Mouse (Mus musculus) MEL (cell line): ENCODE results near the gene Spire2. TPM values are rescaled to one million over a fixed set of nuclear protein-coding genes. Genes with fewer than 3 reads are reported as not detected.
A peak's percentile ranks its signal among the peaks of the same experiment; 100 is the strongest.

Source experiments
- DNase-seq: peaks from one replicate; pipeline ENCODE4 v3.0.0; 2011; ENCODE audit warnings: low read depth, low spot score
- H3K27ac ChIP-seq: 2 replicates; pipeline ENCODE4 v1.5.1; 2012; ENCODE audit warnings: low read depth, mild to moderate bottlenecking, control low read depth, low read length, moderate library complexity; ENCODE audit not compliant: control insufficient read depth
- H3K27me3 ChIP-seq, 2 experiments: fragments of 150-350 bp in 1 of 2; sonication (generic) in 1 of 2; 2 replicates each; pipeline ENCODE4 v1.6.1; 2012; ENCODE audit warnings: low read length in 2 of 2, mild to moderate bottlenecking in 2 of 2, improper control_type of control experiment in 1 of 2, moderate library complexity in 1 of 2; ENCODE audit not compliant: insufficient read depth in 2 of 2, control insufficient read depth in 1 of 2
- H3K36me3 ChIP-seq, 2 experiments: 2 replicates each; pipeline ENCODE4 v1.6.1; 2012 to 2014; ENCODE audit warnings: low read length in 2 of 2, improper control_type of control experiment in 1 of 2, inconsistent platforms in 1 of 2, mild to moderate bottlenecking in 1 of 2; ENCODE audit not compliant: insufficient read depth in 2 of 2, control insufficient read depth in 1 of 2
- H3K4me1 ChIP-seq, 2 experiments: fragments of 150-350 bp in 1 of 2; sonication (generic) in 1 of 2; 2 replicates each; pipeline ENCODE4 v1.6.1; 2012; ENCODE audit warnings: low read length in 2 of 2, improper control_type of control experiment in 1 of 2, mild to moderate bottlenecking in 1 of 2; ENCODE audit not compliant: insufficient read depth in 2 of 2, control insufficient read depth in 1 of 2
- H3K4me3 ChIP-seq, 2 experiments: fragments of 150-350 bp in 1 of 2; sonication (generic) in 1 of 2; 2 replicates each; pipeline ENCODE4 v1.5.1; 2012; ENCODE audit warnings: low read depth in 2 of 2, low read length in 2 of 2, mild to moderate bottlenecking in 2 of 2, moderate library complexity in 2 of 2, control low read depth in 1 of 2, improper control_type of control experiment in 1 of 2; ENCODE audit not compliant: control insufficient read depth in 1 of 2, insufficient read depth in 1 of 2
- H3K79me2 ChIP-seq: 2 replicates; pipeline ENCODE4 v1.6.1; 2012; ENCODE audit warnings: mild to moderate bottlenecking, low read length, moderate library complexity; ENCODE audit not compliant: control insufficient read depth, poor library complexity, insufficient read depth
- H3K9ac ChIP-seq: 2 replicates; pipeline ENCODE4 v1.6.1; 2012; ENCODE audit warnings: low read depth, mild to moderate bottlenecking, control low read depth, low read length, moderate library complexity; ENCODE audit not compliant: control insufficient read depth, poor library complexity, severe bottlenecking
- H3K9me3 ChIP-seq: fragments of 150-350 bp; sonication (generic); replicated peaks from 2 replicates; pipeline ENCODE4 v1.6.1; 2012; ENCODE audit warnings: mild to moderate bottlenecking, low read length, improper control_type of control experiment, moderate library complexity; ENCODE audit not compliant: insufficient read depth
- CTCF ChIP-seq, 3 experiments: IDR thresholded peaks in 2 of 3; conservative IDR thresholded peaks in 1 of 3; 2 replicates each; pipeline ENCODE4 v1.5.1; 2011 to 2012; ENCODE audit warnings: low read length in 3 of 3, low read depth in 2 of 3, mild to moderate bottlenecking in 2 of 3, improper control_type of control experiment in 1 of 3, inconsistent platforms in 1 of 3, mixed read lengths in 1 of 3, moderate library complexity in 1 of 3; ENCODE audit not compliant: control insufficient read depth in 1 of 3, insufficient read depth in 1 of 3, poor library complexity in 1 of 3, severe bottlenecking in 1 of 3
- E2F4 ChIP-seq: IDR thresholded peaks from 2 replicates; pipeline ENCODE4 v1.6.1; 2011; ENCODE audit warnings: low read depth, low read length, improper control_type of control experiment, borderline replicate concordance
- ELF1 ChIP-seq: IDR thresholded peaks from 2 replicates; pipeline ENCODE4 v1.6.1; 2014; ENCODE audit warnings: low read depth, mild to moderate bottlenecking, inconsistent platforms, low read length, improper control_type of control experiment, moderate library complexity
- EP300 ChIP-seq, 2 experiments: IDR thresholded peaks; 2 replicates each; pipeline ENCODE4 v1.6.1; 2011; ENCODE audit warnings: improper control_type of control experiment in 2 of 2, low read length in 2 of 2, low read depth in 1 of 2, mild to moderate bottlenecking in 1 of 2
- ETS1 ChIP-seq: IDR thresholded peaks from 2 replicates; pipeline ENCODE4 v1.6.1; 2012; ENCODE audit warnings: low read depth, mild to moderate bottlenecking, inconsistent platforms, low read length, improper control_type of control experiment, moderate library complexity
- GABPA ChIP-seq: IDR thresholded peaks from 2 replicates; pipeline ENCODE4 v1.6.1; 2012; ENCODE audit warnings: low read depth, mild to moderate bottlenecking, inconsistent platforms, low read length, improper control_type of control experiment, moderate library complexity
- GATA1 ChIP-seq: IDR thresholded peaks from 2 replicates; pipeline ENCODE4 v1.6.1; 2011; ENCODE audit warnings: low read depth, low read length, improper control_type of control experiment
- HCFC1 ChIP-seq: IDR thresholded peaks from 2 replicates; pipeline ENCODE4 v1.6.1; 2012; ENCODE audit warnings: low read depth, mild to moderate bottlenecking, inconsistent platforms, low read length, improper control_type of control experiment, moderate library complexity
- KAT2A ChIP-seq: conservative IDR thresholded peaks from 2 replicates; pipeline ENCODE4 v1.6.1; 2012; ENCODE audit warnings: low read depth, low read length, improper control_type of control experiment, inconsistent platforms
- MAZ ChIP-seq: IDR thresholded peaks from 2 replicates; pipeline ENCODE4 v1.6.1; 2012; ENCODE audit warnings: low read depth, mild to moderate bottlenecking, inconsistent platforms, low read length, improper control_type of control experiment
- MEF2A ChIP-seq: IDR thresholded peaks from 2 replicates; pipeline ENCODE4 v1.6.1; 2014; ENCODE audit warnings: low read depth, mild to moderate bottlenecking, inconsistent platforms, low read length, improper control_type of control experiment; ENCODE audit not compliant: poor library complexity, insufficient replicate concordance, severe bottlenecking; ENCODE audit errors: extremely low read depth
- MXI1 ChIP-seq: IDR thresholded peaks from 2 replicates; pipeline ENCODE4 v1.6.1; 2011; ENCODE audit warnings: mild to moderate bottlenecking, low read depth, low read length, improper control_type of control experiment
- MYC ChIP-seq: IDR thresholded peaks from 2 replicates; pipeline ENCODE4 v1.6.1; 2011; ENCODE audit warnings: low read depth, mild to moderate bottlenecking, low read length, improper control_type of control experiment, moderate library complexity
- POLR2AphosphoS2 ChIP-seq: IDR thresholded peaks from 2 replicates; pipeline ENCODE4 v1.6.1; 2011; ENCODE audit warnings: low read length, improper control_type of control experiment
- POLR2AphosphoS5 ChIP-seq: IDR thresholded peaks from 2 replicates; pipeline ENCODE4 v1.6.1; 2012; ENCODE audit warnings: low read depth, borderline replicate concordance, mild to moderate bottlenecking, inconsistent platforms, low read length, moderate library complexity, mixed read lengths
- RCOR1 ChIP-seq: IDR thresholded peaks from 2 replicates; pipeline ENCODE4 v1.6.1; 2012; ENCODE audit warnings: low read depth, mild to moderate bottlenecking, inconsistent platforms, low read length, improper control_type of control experiment
- SIN3A ChIP-seq: IDR thresholded peaks from 2 replicates; pipeline ENCODE4 v1.6.1; 2012; ENCODE audit warnings: low read length, improper control_type of control experiment, inconsistent platforms
- UBTF ChIP-seq: IDR thresholded peaks from 2 replicates; pipeline ENCODE4 v1.6.1; 2012; ENCODE audit warnings: low read depth, mild to moderate bottlenecking, inconsistent platforms, low read length, improper control_type of control experiment, moderate library complexity, borderline replicate concordance; ENCODE audit not compliant: insufficient read depth
- USF1 ChIP-seq: IDR thresholded peaks from 2 replicates; pipeline ENCODE4 v1.6.1; 2014; ENCODE audit warnings: low read depth, mild to moderate bottlenecking, inconsistent platforms, low read length, improper control_type of control experiment, moderate library complexity
- USF2 ChIP-seq, 2 experiments: IDR thresholded peaks; 2 replicates each; pipeline ENCODE4 v1.6.1; 2011 to 2012; ENCODE audit warnings: improper control_type of control experiment in 2 of 2, low read length in 2 of 2, borderline replicate concordance in 1 of 2, inconsistent platforms in 1 of 2, low read depth in 1 of 2, mild to moderate bottlenecking in 1 of 2; ENCODE audit not compliant: insufficient read depth in 1 of 2
- ZC3H11A ChIP-seq: IDR thresholded peaks from 2 replicates; pipeline ENCODE4 v1.6.1; 2012; ENCODE audit warnings: low read depth, mild to moderate bottlenecking, inconsistent platforms, low read length, improper control_type of control experiment
- ZKSCAN1 ChIP-seq: IDR thresholded peaks from 2 replicates; pipeline ENCODE4 v1.6.1; 2012; ENCODE audit warnings: low read depth, mild to moderate bottlenecking, inconsistent platforms, low read length, improper control_type of control experiment, moderate library complexity
- ZMIZ1 ChIP-seq: IDR thresholded peaks from 2 replicates; pipeline ENCODE4 v1.6.1; 2012; ENCODE audit warnings: low read depth, mild to moderate bottlenecking, inconsistent platforms, low read length, improper control_type of control experiment, moderate library complexity
- ZNF384 ChIP-seq: IDR thresholded peaks from 2 replicates; pipeline ENCODE4 v1.6.1; 2012; ENCODE audit warnings: low read depth, mild to moderate bottlenecking, inconsistent platforms, low read length, improper control_type of control experiment
- polyA plus RNA-seq, 2 experiments: library from polyadenylated mRNA; stranded (reverse) in 1 of 2; unstranded in 1 of 2; fragments of >175 nt in 1 of 2; fragments of >200 nt in 1 of 2; gene quantifications; 2 replicates each; pipeline versions ENCODE4 v1.2.1 to v1.2.4; 2012; ENCODE audit warnings: low replicate concordance in 2 of 2, low read depth in 1 of 2; ENCODE audit not compliant: insufficient read length in 2 of 2, insufficient read depth in 1 of 2, missing spikeins in 1 of 2
- total RNA-seq: library from RNA; depleted of rRNA; stranded (reverse); fragments of 300-350 nt; gene quantifications from 2 replicates; pipeline ENCODE4 v1.2.3, GENCODE M21; 2012

Spire2 gene
- total and polyA plus RNA-seq, 3 experiments = 1.1 to 5.4 TPM; not detected in 1

- TF ChIP-seq ZKSCAN1 (no peak), ZC3H11A (0 out of 2 replicates have a peak, but pooled peaks have one; percentile 17), POLR2AphosphoS5 (no peak), EP300 (IDR thresholded peaks at IDR 0.05; ENCODE audit: low read depth in 1 of 2, low read length in 2 of 2) (peak; percentile 41 to 68; a peak in 3 of 4 replicates), HCFC1 (0 out of 2 replicates have a peak, but pooled peaks have one; percentile 28), UBTF (no peak), SIN3A (no peak), ZMIZ1 (no peak), E2F4 (no peak), MXI1 (no peak), MYC (peak; percentile 63; the same call in 1 of the 2 replicates), ETS1 (peak; percentile 29; the same call in 1 of the 2 replicates)
These were observed 83.7 kb downstream of the Spire2 start (continued) for GRCm38 (mm10) chr8:123415967-123416943.

- Histone ChIP-seq H3K27me3 (no peaks in the 10 kb centered on the region), H3K36me3 (peaks cover 0 to 8% of the 10 kb centered on the region in 2 experiments; a peak in 2 of 4 replicates), H3K4me1 (peaks cover 2 to 19% of the 10 kb centered on the region in 2 experiments), H3K79me2 (no peaks in the 10 kb centered on the region), H3K4me3 (no peak overlapping the region), H3K9me3 (no peaks in the 10 kb centered on the region), H3K9ac (no peak overlapping the region), H3K27ac (peak overlapping the region; percentile 34; the same call in 1 of the 2 replicates)
- TF ChIP-seq USF1 (no peak), CTCF (IDR thresholded peaks at IDR 0.05 in 2 of 3, conservative IDR thresholded peaks at IDR 0.05 in 1 of 3; ENCODE audit: control insufficient read depth in 1 of 3, insufficient read depth in 1 of 3, low read depth in 2 of 3, low read length in 3 of 3, poor library complexity in 1 of 3, severe bottlenecking in 1 of 3) (no peak), RCOR1 (no peak), KAT2A (no peak), ZC3H11A (no peak), GATA1 (no peak), ELF1 (no peak), GABPA (no peak), ZMIZ1 (no peak), MAZ (no peak), ZNF384 (no peak), ZKSCAN1 (no peak), MYC (no peak), POLR2AphosphoS2 (no peak), HCFC1 (no peak), MEF2A (no peak), USF2 (IDR thresholded peaks at IDR 0.05; ENCODE audit: borderline replicate concordance in 1 of 2, insufficient read depth in 1 of 2, low read depth in 1 of 2, low read length in 2 of 2) (no peak), E2F4 (no peak), UBTF (no peak)
- peak; percentile 32 for DNase-seq
These were observed 84.5 kb downstream of the Spire2 start for GRCm38 (mm10) chr8:123416944-123417555.
